Mouse (Mus musculus) cerebellum, postnatal 14 days (tissue): ENCODE measurements around the gene Gm12184.
"Not testable (repeated sequence)": the region's sequence is repeated elsewhere in the genome, so short reads cannot be mapped to it uniquely, and the experiment has no call there.

Experiments
- DNase-seq, 2 experiments: peaks; one replicate each; pipeline ENCODE4 v3.0.0; 2021; ENCODE audit warnings: mixed read lengths in 2 of 2

The Gm12184 gene

GRCm38 (mm10) chr11:48799921-48800701 is 26.3 kb downstream of the Gm12184 start, which contains the start of gene Rack1:
Gene Rack1 (plus strand): TSS chr11:48800332.
- peak; percentile 87 to 90 for DNase-seq

GRCm38 (mm10) chr11:48798984-48799920 is 27.2 kb downstream of the Gm12184 start:
- DNase-seq, result no peak

- no peak for DNase-seq
Measured at GRCm38 (mm10) chr11:48798308-48798707, 28.1 kb downstream of the Gm12184 start.

GRCm38 (mm10) chr11:48797287-48797686 is 29.2 kb downstream of the Gm12184 start:
- no peak for DNase-seq

GRCm38 (mm10) chr11:48796290-48796689 is 30.2 kb downstream of the Gm12184 start:
- DNase-seq, result no peak

- DNase-seq, result peak in 1 of 2 experiments; percentile 37
Measured at GRCm38 (mm10) chr11:48795221-48795620, 31.2 kb downstream of the Gm12184 start.

GRCm38 (mm10) chr11:48793184-48793583 is 33.3 kb downstream of the Gm12184 start:
- DNase-seq, result no peak

GRCm38 (mm10) chr11:48791894-48792293 is 34.6 kb downstream of the Gm12184 start:
- DNase-seq, result not testable (repeated sequence)

- DNase-seq, result no peak
Measured at GRCm38 (mm10) chr11:48790946-48791345, 35.5 kb downstream of the Gm12184 start.

GRCm38 (mm10) chr11:48789973-48790823 is 36.3 kb downstream of the Gm12184 start:
- peak; percentile 92 to 94 for DNase-seq

GRCm38 (mm10) chr11:48789215-48789614 is 37.2 kb downstream of the Gm12184 start:
- no peak for DNase-seq

GRCm38 (mm10) chr11:48788311-48789089 is 38.0 kb downstream of the Gm12184 start:
- peak; percentile 89 to 93 for DNase-seq

- DNase-seq, result peak; percentile 50 to 70
Measured at GRCm38 (mm10) chr11:48787455-48788211, 38.8 kb downstream of the Gm12184 start.

- DNase-seq, result no peak
Measured at GRCm38 (mm10) chr11:48782243-48782642, 44.2 kb downstream of the Gm12184 start.

- peak; percentile 51 to 63 for DNase-seq
Measured at GRCm38 (mm10) chr11:48779450-48779849, 47.0 kb downstream of the Gm12184 start.

GRCm38 (mm10) chr11:48777303-48777702 is 49.2 kb downstream of the Gm12184 start:
- no peak for DNase-seq

- peak in 1 of 2 experiments; percentile 24 for DNase-seq
Measured at GRCm38 (mm10) chr11:48776664-48777063, 49.8 kb downstream of the Gm12184 start.

- DNase-seq, result peak; percentile 76 to 77
Measured at GRCm38 (mm10) chr11:48775483-48775882, 51.0 kb downstream of the Gm12184 start.
